Mouse (Mus musculus): ENCODE data around the gene Nsun2. TPM values are rescaled to one million over a fixed set of nuclear protein-coding genes. Genes with fewer than 3 reads are reported as not detected.

Gene Nsun2
- polyA plus RNA-seq, 1 experiment from 2014 or later, result 67.9 TPM

DNA sequence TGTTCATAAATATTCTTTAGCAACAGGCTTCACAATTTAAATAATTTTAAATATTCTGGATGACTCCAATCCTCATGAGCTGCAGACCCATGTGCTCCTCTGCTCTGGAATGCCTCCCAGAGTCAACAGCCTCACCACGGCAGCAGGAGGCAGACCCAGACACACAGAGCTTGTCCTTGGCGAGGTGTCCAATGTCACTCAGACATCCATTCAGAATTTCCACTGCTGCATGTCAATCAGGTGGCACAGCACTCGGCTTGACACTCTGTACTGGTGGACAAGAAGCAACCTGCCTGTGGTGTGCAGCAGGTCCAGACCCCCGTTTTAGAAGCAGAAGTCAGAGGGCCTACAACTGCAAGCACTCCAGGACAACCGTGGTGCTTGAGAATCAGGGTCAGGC lies 35.3 kb upstream of the Nsun2 start:
- H3K4me2 ChIP-seq (ENCODE audit: low read length), result no peak overlapping the region
- no peak for ATAC-seq
- WGBS, result 85% methylated on average over 5 of the region's 5 CpGs
- no peaks in the 10 kb centered on the region for H3K27me3 ChIP-seq (ENCODE audit: control insufficient read depth, insufficient read depth, low read depth, low read length)
- no peaks in the 10 kb centered on the region for H3K4me1 ChIP-seq (ENCODE audit: control insufficient read depth, insufficient read depth, low read length)
- H3K27ac ChIP-seq (ENCODE audit: low read length), result no peak overlapping the region
- H3K9ac ChIP-seq (ENCODE audit: low read depth, low read length), result no peak overlapping the region
- peaks cover 39% of the 10 kb centered on the region for H3K36me3 ChIP-seq (ENCODE audit: control insufficient read depth, insufficient read depth, low read length)
- no peaks in the 10 kb centered on the region for H3K9me3 ChIP-seq (replicated peaks; ENCODE audit: control insufficient read depth, low read length, poor library complexity, severe bottlenecking)
- H3K4me3 ChIP-seq (ENCODE audit: low read depth, low read length), result no peak overlapping the region

DNA sequence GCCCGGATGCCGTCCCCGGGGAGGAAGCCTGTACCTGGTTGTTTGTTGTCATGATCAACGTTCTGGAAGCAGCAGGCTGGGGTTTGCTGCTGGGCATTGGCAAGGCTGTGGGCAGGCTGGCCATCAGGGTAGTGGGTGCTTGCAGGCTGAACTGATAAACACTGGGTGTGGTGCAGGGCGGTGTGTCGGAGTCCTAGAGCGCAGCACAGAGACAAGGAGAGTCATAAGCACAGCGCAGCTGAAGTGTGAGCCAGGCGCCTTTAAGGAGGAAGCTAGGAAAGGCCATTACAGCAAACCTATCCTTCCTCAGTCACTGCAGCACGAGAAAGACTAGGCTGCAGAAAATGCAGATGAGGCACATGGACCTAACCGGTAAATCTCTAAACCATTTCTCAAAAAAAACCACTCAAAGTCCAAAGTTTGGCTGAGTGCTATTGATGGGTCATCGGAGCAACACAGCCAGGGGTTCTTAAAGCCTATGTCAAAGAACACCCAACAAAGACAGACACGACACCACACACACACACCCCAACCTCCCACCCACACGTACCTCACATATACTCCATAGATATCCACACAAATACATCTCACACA lies 31.3 kb upstream of the Nsun2 start:
- Histone ChIP-seq H3K4me1 (ENCODE audit: control insufficient read depth, insufficient read depth, low read length) (no peaks in the 10 kb centered on the region), H3K9ac (ENCODE audit: low read depth, low read length) (no peak overlapping the region), H3K27ac (ENCODE audit: low read length) (no peak overlapping the region), H3K36me3 (ENCODE audit: control insufficient read depth, insufficient read depth, low read length) (peaks cover 47% of the 10 kb centered on the region), H3K9me3 (replicated peaks; ENCODE audit: control insufficient read depth, low read length, poor library complexity, severe bottlenecking) (no peaks in the 10 kb centered on the region), H3K4me2 (ENCODE audit: low read length) (no peak overlapping the region), H3K27me3 (ENCODE audit: control insufficient read depth, insufficient read depth, low read depth, low read length) (no peaks in the 10 kb centered on the region), H3K4me3 (ENCODE audit: low read depth, low read length) (no peak overlapping the region)
- ATAC-seq, result no peak
- WGBS, result 94% methylated on average over 14 of the region's 14 CpGs

DNA sequence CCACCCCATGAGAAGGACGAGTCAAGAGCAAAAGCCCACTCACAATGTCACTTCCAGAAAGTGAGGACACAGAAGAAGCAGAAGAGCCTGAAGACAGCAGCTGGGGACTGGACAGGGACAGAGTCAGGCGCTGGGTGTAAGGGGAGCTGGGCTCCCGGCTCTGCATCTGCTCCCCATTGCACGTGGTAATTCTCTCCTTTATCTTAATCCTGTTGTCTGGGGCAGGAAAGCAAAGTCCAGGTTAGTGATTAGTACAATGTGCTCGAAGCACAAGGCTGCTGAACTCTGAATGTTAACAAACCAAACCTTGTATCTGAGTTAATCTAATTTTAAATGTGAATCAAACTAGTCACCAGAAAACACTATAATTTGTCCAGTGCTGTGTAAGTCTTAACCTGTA lies 30.7 kb upstream of the Nsun2 start:
- Histone ChIP-seq H3K4me3 (ENCODE audit: low read depth, low read length) (no peak overlapping the region), H3K4me1 (ENCODE audit: control insufficient read depth, insufficient read depth, low read length) (no peaks in the 10 kb centered on the region), H3K27me3 (ENCODE audit: control insufficient read depth, insufficient read depth, low read depth, low read length) (no peaks in the 10 kb centered on the region), H3K27ac (ENCODE audit: low read length) (no peak overlapping the region), H3K4me2 (ENCODE audit: low read length) (no peak overlapping the region), H3K9me3 (replicated peaks; ENCODE audit: control insufficient read depth, low read length, poor library complexity, severe bottlenecking) (no peaks in the 10 kb centered on the region), H3K9ac (ENCODE audit: low read depth, low read length) (no peak overlapping the region), H3K36me3 (ENCODE audit: control insufficient read depth, insufficient read depth, low read length) (peaks cover 49% of the 10 kb centered on the region)
- no peak for ATAC-seq
- WGBS, result 82% methylated on average over 5 of the region's 5 CpGs

DNA sequence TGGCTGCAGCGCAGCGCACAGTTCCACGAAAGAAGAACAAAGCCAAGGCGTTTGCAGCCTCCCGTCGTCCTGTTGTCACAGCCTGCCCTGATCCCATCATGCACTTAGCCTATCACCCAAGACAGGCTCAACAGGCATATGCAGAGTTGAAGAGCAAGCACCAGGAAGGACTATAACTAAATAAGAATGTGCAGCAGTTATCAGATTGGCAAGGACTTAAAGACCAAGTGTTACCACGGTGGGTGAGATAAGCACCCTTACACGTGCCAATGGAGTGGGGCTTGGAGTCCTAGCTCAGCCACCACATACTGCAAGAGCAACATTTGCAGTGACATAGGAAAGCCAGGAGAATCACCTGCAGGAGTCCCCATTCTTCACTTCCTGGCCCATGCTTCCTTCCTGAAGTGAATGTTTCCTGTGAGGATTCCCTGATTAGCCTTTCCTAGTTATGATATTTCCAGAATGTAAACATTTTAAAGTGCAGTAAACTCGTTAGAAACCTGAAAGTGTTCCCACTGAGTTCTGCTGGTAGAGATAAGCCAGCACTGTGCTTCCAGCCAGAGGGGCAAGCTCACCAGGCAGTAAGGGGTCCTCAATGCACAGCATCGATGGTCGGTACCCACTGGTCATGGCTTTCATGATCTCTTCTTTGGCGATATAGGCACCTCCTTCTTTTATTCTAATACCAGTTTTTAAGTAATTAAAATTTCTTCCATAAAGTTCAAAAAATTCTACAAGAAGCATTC lies 27.0 kb upstream of the Nsun2 start:
- 90% methylated on average over 12 of the region's 12 CpGs for WGBS
- no peak for ATAC-seq
- H3K9me3 ChIP-seq (replicated peaks; ENCODE audit: control insufficient read depth, low read length, poor library complexity, severe bottlenecking), result no peaks in the 10 kb centered on the region
- no peak overlapping the region for H3K4me2 ChIP-seq (ENCODE audit: low read length)
- H3K27me3 ChIP-seq (ENCODE audit: control insufficient read depth, insufficient read depth, low read depth, low read length), result no peaks in the 10 kb centered on the region
- peaks cover 3% of the 10 kb centered on the region; the same call in 1 of the 2 replicates for H3K4me1 ChIP-seq (ENCODE audit: control insufficient read depth, insufficient read depth, low read length)
- H3K27ac ChIP-seq (ENCODE audit: low read length), result no peak overlapping the region
- H3K9ac ChIP-seq (ENCODE audit: low read depth, low read length), result no peak overlapping the region
- no peak overlapping the region for H3K4me3 ChIP-seq (ENCODE audit: low read depth, low read length)
- peaks cover 29% of the 10 kb centered on the region for H3K36me3 ChIP-seq (ENCODE audit: control insufficient read depth, insufficient read depth, low read length)

DNA sequence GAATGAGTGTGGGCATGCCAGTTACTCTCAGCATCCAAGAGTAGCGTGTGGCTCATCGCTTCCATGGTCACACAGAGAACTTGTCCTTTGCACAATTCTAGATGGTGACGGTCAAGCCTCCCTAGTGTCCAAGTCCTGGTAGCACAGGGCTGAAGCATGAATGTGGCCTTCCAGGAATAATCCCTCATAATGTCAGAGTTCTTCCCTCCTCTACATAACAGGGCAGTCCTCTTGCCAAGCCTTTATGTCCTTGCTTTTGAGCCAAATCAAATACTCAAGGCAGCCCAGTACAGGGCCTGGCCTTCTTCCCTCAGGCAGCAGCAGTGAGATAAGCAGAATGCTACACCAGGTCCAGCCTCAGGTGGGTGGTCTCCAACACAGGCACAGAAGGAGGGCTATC lies 25.9 kb upstream of the Nsun2 start:
- Histone ChIP-seq H3K4me1 (ENCODE audit: control insufficient read depth, insufficient read depth, low read length) (peaks cover 3% of the 10 kb centered on the region; the same call in 1 of the 2 replicates), H3K27me3 (ENCODE audit: control insufficient read depth, insufficient read depth, low read depth, low read length) (no peaks in the 10 kb centered on the region), H3K9ac (ENCODE audit: low read depth, low read length) (no peak overlapping the region), H3K36me3 (ENCODE audit: control insufficient read depth, insufficient read depth, low read length) (peaks cover 26% of the 10 kb centered on the region), H3K27ac (ENCODE audit: low read length) (no peak overlapping the region), H3K9me3 (replicated peaks; ENCODE audit: control insufficient read depth, low read length, poor library complexity, severe bottlenecking) (no peaks in the 10 kb centered on the region), H3K4me2 (ENCODE audit: low read length) (no peak overlapping the region), H3K4me3 (ENCODE audit: low read depth, low read length) (no peak overlapping the region)
- 96% methylated on average over 3 of the region's 3 CpGs for WGBS
- ATAC-seq, result no peak

DNA sequence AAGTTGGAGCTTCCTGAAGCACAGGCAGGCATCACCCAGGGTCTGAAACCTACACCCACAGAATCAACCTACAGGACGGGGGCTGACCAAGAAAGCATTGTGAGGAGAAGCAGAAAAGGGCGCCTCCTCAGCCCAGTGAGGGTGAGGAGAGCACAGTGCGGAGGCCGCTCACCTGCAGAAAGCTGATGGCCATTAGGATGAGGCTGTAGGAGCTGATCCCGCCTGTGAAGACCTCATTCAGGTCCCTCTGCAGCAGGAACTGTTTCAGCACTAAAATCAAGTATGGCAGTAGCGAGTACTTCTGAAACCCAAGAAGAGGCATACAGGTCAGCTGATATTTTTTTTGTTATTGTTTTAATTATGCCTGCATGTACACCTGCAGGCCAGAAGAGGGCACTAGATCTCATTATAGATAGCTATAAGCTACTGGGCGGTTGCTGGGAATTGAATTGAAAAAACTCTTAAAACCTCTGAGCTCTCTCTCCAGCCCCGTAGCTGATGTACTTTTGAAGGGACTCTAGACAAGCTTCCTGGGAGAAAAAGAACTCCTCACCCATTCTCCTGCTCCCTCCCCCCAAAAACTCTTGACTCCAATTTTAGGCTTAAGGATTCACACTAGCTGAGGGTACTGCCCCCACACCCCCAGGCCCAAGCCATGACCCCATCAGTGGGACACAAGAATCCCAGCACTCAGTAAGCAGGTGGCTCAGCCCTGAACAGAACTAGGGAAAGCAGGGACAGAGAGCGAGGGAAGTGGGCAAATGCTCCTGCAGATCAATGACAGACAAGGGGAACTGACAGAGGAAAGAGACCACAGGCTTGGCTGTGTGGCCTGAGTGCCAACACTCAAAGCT lies 23.9 kb upstream of the Nsun2 start:
- H3K9ac ChIP-seq (ENCODE audit: low read depth, low read length), result no peak overlapping the region
- H3K36me3 ChIP-seq (ENCODE audit: control insufficient read depth, insufficient read depth, low read length), result peaks cover 14% of the 10 kb centered on the region
- H3K4me3 ChIP-seq (ENCODE audit: low read depth, low read length), result no peak overlapping the region
- 61% methylated on average over 9 of the region's 9 CpGs for WGBS
- ATAC-seq, result peak; percentile 62
- no peak overlapping the region for H3K27ac ChIP-seq (ENCODE audit: low read length)
- H3K4me2 ChIP-seq (ENCODE audit: low read length), result no peak overlapping the region
- no peaks in the 10 kb centered on the region for H3K9me3 ChIP-seq (replicated peaks; ENCODE audit: control insufficient read depth, low read length, poor library complexity, severe bottlenecking)
- no peaks in the 10 kb centered on the region for H3K27me3 ChIP-seq (ENCODE audit: control insufficient read depth, insufficient read depth, low read depth, low read length)
- H3K4me1 ChIP-seq (ENCODE audit: control insufficient read depth, insufficient read depth, low read length), result peaks cover 3% of the 10 kb centered on the region; the same call in 1 of the 2 replicates

DNA sequence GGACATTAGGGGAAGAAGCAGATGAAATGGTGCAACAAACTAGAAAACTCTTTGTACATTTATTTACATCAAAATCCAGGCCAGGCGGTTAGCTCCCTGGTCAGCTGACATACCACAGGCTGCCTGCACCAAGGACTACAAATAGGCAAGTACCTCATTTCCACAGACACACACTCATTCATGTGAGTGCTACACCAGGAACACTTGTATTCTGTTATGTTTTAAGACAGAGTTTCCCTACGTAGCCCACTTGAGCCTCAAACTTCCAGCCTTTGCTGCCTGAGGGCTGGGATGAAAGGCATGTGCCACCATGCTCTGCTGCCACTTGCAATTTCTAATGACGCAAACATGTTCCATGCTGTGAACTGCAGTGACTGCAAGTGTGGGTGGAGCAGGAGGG lies 18.5 kb upstream of the Nsun2 start:
- H3K27ac ChIP-seq (ENCODE audit: low read length), result no peak overlapping the region
- no peak overlapping the region for H3K9ac ChIP-seq (ENCODE audit: low read depth, low read length)
- no peaks in the 10 kb centered on the region for H3K9me3 ChIP-seq (replicated peaks; ENCODE audit: control insufficient read depth, low read length, poor library complexity, severe bottlenecking)
- ATAC-seq, result no peak
- no peaks in the 10 kb centered on the region for H3K27me3 ChIP-seq (ENCODE audit: control insufficient read depth, insufficient read depth, low read depth, low read length)
- H3K4me2 ChIP-seq (ENCODE audit: low read length), result no peak overlapping the region
- WGBS, result 80% methylated on average over 3 of the region's 3 CpGs
- no peak overlapping the region for H3K4me3 ChIP-seq (ENCODE audit: low read depth, low read length)
- H3K4me1 ChIP-seq (ENCODE audit: control insufficient read depth, insufficient read depth, low read length), result peaks cover 10% of the 10 kb centered on the region; the same call in 1 of the 2 replicates
- peaks cover 7% of the 10 kb centered on the region; the same call in 1 of the 2 replicates for H3K36me3 ChIP-seq (ENCODE audit: control insufficient read depth, insufficient read depth, low read length)

DNA sequence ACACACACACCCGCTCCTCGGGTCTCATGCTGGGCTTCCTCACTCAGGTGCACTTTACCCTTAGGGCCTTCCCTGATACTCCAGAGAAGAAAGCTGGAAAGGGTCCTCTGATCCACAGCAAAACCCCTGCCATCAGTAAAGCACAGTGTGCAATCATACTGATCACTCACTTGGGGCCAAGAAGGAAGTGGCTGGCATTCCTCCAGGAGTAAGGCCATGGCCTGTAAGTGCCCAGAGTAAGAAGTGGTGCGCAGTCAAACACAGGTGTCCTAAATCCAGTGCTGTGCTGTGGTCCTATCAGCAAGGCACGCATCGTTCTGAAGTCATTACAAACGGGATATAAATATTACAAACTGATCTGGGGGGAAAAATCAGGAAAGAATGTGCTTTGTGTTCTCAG lies 16.1 kb upstream of the Nsun2 start:
- 91% methylated on average over 6 of the region's 6 CpGs for WGBS
- Histone ChIP-seq H3K27me3 (ENCODE audit: control insufficient read depth, insufficient read depth, low read depth, low read length) (no peaks in the 10 kb centered on the region), H3K27ac (ENCODE audit: low read length) (no peak overlapping the region), H3K36me3 (ENCODE audit: control insufficient read depth, insufficient read depth, low read length) (peaks cover under 1% of the 10 kb centered on the region; the same call in 1 of the 2 replicates), H3K4me3 (ENCODE audit: low read depth, low read length) (no peak overlapping the region), H3K4me2 (ENCODE audit: low read length) (no peak overlapping the region), H3K4me1 (ENCODE audit: control insufficient read depth, insufficient read depth, low read length) (peaks cover 14% of the 10 kb centered on the region), H3K9ac (ENCODE audit: low read depth, low read length) (no peak overlapping the region), H3K9me3 (replicated peaks; ENCODE audit: control insufficient read depth, low read length, poor library complexity, severe bottlenecking) (no peaks in the 10 kb centered on the region)
- no peak for ATAC-seq

DNA sequence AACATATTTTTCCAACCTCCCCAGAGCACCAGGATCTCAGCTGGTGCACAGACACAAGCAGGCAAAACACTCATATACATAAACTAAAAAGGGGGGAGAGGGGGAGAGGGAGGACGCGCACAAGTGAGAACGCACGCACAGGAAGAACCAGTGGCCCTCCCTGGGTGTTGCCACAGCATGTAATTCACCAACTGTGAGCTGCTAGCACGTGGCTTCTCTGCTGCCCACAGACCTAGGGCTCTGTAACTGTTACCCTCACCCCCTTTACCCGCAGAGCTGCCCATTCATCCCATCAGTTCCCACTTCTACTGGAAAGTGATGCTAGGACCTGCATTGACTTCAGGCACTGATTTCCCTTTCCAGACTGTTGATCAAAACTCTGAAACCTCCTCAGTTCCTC lies 14.4 kb upstream of the Nsun2 start:
- ATAC-seq, result no peak
- Histone ChIP-seq H3K27ac (ENCODE audit: low read length) (no peak overlapping the region), H3K4me1 (ENCODE audit: control insufficient read depth, insufficient read depth, low read length) (peaks cover 30% of the 10 kb centered on the region), H3K27me3 (ENCODE audit: control insufficient read depth, insufficient read depth, low read depth, low read length) (no peaks in the 10 kb centered on the region), H3K9me3 (replicated peaks; ENCODE audit: control insufficient read depth, low read length, poor library complexity, severe bottlenecking) (no peaks in the 10 kb centered on the region), H3K4me2 (ENCODE audit: low read length) (no peak overlapping the region), H3K9ac (ENCODE audit: low read depth, low read length) (no peak overlapping the region), H3K4me3 (ENCODE audit: low read depth, low read length) (no peak overlapping the region), H3K36me3 (ENCODE audit: control insufficient read depth, insufficient read depth, low read length) (no peaks in the 10 kb centered on the region)
- WGBS, result 79% methylated on average over 6 of the region's 6 CpGs

All from midbrain, embryonic 16.5 days (tissue).